Mouse (Mus musculus): Measurements from ENCODE around the gene Ufsp2. TPM values are rescaled to one million over a fixed set of nuclear protein-coding genes. Genes with fewer than 3 reads are reported as not detected.

Ufsp2 gene
- polyA plus RNA-seq, 1 experiment, result 2.5 TPM

DNA sequence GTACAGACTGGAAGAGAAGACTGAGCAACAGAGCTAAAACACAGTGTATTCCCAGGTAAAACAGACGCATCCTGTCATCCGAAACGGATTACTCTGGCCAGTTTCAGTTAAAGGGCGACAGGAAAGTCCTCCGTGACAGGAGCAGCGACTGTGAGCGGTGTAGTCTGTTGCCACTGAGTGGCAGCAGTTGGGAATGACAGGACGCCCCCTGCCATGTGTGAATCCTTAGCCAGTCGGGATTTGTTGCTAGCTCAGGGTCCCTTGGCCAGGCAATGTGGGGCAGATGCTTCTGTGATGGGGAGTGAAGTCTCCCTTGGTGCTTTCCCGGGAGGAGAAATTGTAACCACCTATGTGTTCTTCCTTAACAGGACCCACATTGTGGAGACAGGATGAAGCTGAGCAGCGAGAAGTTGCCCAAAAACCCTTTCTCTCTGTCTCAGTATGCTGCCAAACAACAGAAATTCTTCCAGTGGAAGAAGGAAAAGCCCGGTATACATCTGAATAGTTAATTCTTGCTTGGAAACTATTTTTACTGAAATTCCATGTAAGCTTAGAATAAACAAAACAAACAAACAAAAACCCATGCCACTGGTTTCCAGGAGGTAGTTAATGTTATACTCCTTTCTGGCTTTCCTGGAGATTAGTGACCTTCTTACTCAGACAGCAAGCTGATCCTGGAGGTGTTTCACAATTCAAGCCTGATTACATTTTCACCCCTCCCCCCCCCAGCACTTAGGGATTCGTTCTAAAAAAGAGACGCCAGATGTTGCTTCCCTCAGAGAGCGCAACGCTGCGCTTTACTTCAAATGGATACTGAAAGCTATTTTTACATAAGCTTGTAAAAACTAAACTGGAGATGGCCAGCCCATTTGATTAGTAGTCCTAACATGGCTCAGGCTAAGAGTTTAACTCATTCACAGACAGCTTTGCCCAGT is 35.7 kb downstream of the Ufsp2 start:
- peaks cover 34% of the 10 kb centered on the region for H3K4me1 ChIP-seq
- peak overlapping the region; percentile 38 for H3K4me3 ChIP-seq (replicated peaks)
- 0 out of 2 replicates have a peak, but pooled peaks cover 3% of the 10 kb centered on the region for H3K9me3 ChIP-seq
- H3K27me3 ChIP-seq (replicated peaks), result no peaks in the 10 kb centered on the region
- no peaks in the 10 kb centered on the region for H3K36me3 ChIP-seq (replicated peaks; ENCODE audit: low read length)
- TF ChIP-seq GATA1 (IDR thresholded peaks at IDR 0.05; ENCODE audit: borderline replicate concordance, low read length) (no peak), FLI1 (IDR thresholded peaks at IDR 0.05; ENCODE audit: low read length) (no peak)

DNA sequence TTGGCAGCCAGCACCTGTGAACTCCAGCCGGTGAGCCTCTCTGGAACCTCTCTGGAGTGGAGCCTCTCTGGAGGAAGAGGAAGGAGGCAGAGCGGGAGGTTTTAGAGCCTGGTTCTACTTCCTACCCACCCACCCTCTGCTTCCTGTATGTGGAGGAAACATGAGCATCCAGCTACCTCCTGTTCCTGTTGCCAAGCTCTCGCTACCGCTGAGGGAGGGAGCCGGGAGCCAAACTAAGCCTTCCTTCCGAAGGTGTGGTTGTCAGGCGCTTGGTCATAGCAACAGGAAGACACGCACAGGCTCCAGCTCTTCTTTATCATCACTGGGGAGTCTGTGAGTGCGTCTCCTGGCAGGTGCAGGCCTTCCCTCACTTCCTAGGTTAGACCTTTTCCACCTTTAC is 46.9 kb downstream of the Ufsp2 start:
- Histone ChIP-seq H3K36me3 (replicated peaks; ENCODE audit: low read length) (peaks cover 28% of the 10 kb centered on the region), H3K9me3 (no peaks in the 10 kb centered on the region), H3K4me3 (replicated peaks) (no peak overlapping the region), H3K27me3 (replicated peaks) (no peaks in the 10 kb centered on the region), H3K4me1 (no peaks in the 10 kb centered on the region)
- TF ChIP-seq GATA1 (IDR thresholded peaks at IDR 0.05; ENCODE audit: borderline replicate concordance, low read length), result no peak

DNA sequence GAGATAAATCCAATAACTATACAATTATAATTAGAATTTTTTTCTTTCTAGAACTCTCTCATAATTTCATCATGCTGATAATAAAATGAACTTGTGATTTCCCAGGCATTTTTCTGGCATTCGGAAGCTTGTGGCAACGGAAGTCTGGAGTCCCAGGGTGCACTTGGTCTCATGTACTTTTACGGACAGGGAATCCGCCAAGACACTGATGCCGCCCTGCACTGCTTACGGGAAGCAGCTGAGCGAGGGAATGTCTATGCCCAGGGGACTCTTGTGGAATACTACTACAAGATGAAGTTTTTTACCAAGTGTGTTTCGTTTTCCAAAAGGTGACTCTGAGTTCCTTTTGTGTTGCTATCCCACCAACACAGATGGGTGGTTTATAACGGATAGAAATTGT is 47.4 kb downstream of the Ufsp2 start:
- TF ChIP-seq FLI1 (IDR thresholded peaks at IDR 0.05; ENCODE audit: low read length) (no peak), GATA1 (IDR thresholded peaks at IDR 0.05; ENCODE audit: borderline replicate concordance, low read length) (no peak)
- Histone ChIP-seq H3K27me3 (replicated peaks) (no peaks in the 10 kb centered on the region), H3K36me3 (replicated peaks; ENCODE audit: low read length) (peaks cover 28% of the 10 kb centered on the region), H3K9me3 (no peaks in the 10 kb centered on the region), H3K4me1 (no peaks in the 10 kb centered on the region), H3K4me3 (replicated peaks) (no peak overlapping the region)

DNA sequence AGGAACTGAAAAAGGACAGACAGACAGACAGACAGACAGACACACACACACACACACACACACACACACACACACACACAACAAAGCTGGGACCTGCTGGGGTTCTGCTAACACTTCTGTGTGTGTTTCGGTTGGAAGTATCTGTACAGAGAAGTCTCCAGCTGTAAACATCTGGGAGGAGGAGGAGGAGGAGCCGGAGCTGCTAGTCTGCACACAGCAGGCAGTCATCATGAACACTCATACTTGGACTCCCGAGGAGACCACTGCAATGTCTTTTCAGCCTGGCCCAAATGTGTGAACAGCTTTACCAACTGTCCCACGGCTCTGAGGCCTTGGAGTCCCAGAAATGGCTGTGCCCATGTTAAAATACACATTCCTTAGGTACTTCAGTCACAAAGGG is 49.1 kb downstream of the Ufsp2 start:
- peaks cover 32% of the 10 kb centered on the region for H3K36me3 ChIP-seq (replicated peaks; ENCODE audit: low read length)
- no peaks in the 10 kb centered on the region for H3K4me1 ChIP-seq
- no peaks in the 10 kb centered on the region for H3K9me3 ChIP-seq
- no peak overlapping the region for H3K4me3 ChIP-seq (replicated peaks)
- no peaks in the 10 kb centered on the region for H3K27me3 ChIP-seq (replicated peaks)
- no peak for TF ChIP-seq FLI1 (IDR thresholded peaks at IDR 0.05; ENCODE audit: low read length)
- TF ChIP-seq GATA1 (IDR thresholded peaks at IDR 0.05; ENCODE audit: borderline replicate concordance, low read length), result no peak

DNA sequence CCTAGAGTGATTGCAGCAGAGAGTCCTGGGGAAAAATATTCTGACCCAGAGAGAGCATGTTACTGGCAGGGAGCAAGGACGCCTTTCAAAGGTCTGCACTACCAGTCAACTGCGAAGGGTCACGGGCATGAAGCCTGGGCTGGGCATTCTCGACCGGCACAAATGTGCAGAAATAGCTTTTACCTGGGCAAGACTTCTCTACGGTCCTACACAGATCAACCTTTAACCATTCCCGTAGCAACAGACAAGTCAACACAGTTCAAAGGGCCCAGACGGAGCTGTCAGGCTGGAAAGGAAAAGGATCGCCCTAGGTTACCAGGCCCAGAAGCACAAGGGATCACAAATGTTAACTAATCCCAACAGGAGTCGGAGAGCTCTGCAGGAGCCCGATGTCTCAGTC is 60.9 kb downstream of the Ufsp2 start:
- TF ChIP-seq GATA1 (IDR thresholded peaks at IDR 0.05; ENCODE audit: borderline replicate concordance, low read length) (no peak), FLI1 (IDR thresholded peaks at IDR 0.05; ENCODE audit: low read length) (no peak)
- no peak overlapping the region for H3K4me3 ChIP-seq (replicated peaks)
- peaks cover 8% of the 10 kb centered on the region for H3K4me1 ChIP-seq
- H3K36me3 ChIP-seq (replicated peaks; ENCODE audit: low read length), result peaks cover 96% of the 10 kb centered on the region
- H3K27me3 ChIP-seq (replicated peaks), result no peaks in the 10 kb centered on the region
- H3K9me3 ChIP-seq, result no peaks in the 10 kb centered on the region

DNA sequence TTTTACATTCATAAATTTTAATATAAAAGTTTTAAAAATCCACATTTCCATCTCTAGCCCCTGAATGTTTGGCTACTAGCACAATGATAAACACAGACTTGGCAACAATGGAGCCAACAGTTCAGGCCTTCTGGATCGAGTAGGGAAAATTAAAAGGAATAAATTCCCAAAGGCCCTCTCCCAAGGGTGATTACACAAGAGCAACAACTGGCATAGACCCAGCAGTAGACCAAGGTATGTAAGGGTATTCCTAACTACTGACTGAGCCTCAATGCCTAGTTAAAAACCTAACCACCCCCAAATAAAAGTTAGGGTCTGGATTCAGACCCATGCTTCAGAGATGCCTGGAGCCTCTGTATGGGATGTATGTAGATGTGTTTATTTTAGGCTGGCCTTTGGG is 64.3 kb downstream of the Ufsp2 start:
- Histone ChIP-seq H3K9me3 (no peaks in the 10 kb centered on the region), H3K27me3 (replicated peaks) (no peaks in the 10 kb centered on the region), H3K4me3 (replicated peaks) (no peak overlapping the region), H3K36me3 (replicated peaks; ENCODE audit: low read length) (peaks cover 96% of the 10 kb centered on the region), H3K4me1 (peaks cover 12% of the 10 kb centered on the region)
- TF ChIP-seq GATA1 (IDR thresholded peaks at IDR 0.05; ENCODE audit: borderline replicate concordance, low read length), result no peak
- no peak for TF ChIP-seq FLI1 (IDR thresholded peaks at IDR 0.05; ENCODE audit: low read length)

DNA sequence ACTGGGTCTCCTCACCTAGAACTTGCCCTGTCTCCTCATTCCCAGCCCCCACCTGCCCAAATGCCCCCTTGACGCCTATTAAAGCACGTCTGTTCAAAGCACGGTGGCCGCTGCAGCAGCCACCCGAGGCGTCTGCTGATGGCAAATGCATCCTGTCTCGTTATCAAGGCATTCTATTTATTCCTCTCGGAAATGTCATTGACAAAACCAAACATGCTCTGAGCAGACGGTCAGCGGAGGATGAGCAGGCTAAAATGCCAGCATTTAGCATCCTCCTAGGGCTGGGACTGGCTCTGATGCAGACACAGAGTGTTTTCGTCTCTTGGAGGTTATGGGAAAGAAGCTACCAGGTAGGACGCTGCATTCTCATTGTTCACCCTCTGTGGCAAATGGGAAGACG is 64.9 kb downstream of the Ufsp2 start:
- TF ChIP-seq FLI1 (IDR thresholded peaks at IDR 0.05; ENCODE audit: low read length) (no peak), GATA1 (IDR thresholded peaks at IDR 0.05; ENCODE audit: borderline replicate concordance, low read length) (no peak)
- peaks cover 12% of the 10 kb centered on the region for H3K4me1 ChIP-seq
- no peaks in the 10 kb centered on the region for H3K27me3 ChIP-seq (replicated peaks)
- H3K4me3 ChIP-seq (replicated peaks), result no peak overlapping the region
- no peaks in the 10 kb centered on the region for H3K9me3 ChIP-seq
- peaks cover 96% of the 10 kb centered on the region for H3K36me3 ChIP-seq (replicated peaks; ENCODE audit: low read length)

Other genes starting within 250 kb of the Ufsp2 start
- gene Pdlim3, start 90.1 kb upstream of the Ufsp2 start, polyA plus RNA-seq (2012; ENCODE audit: insufficient read depth, low replicate concordance), result not detected in 2 replicates
- gene Ccdc110, start 40.9 kb upstream of the Ufsp2 start, polyA plus RNA-seq (2012; ENCODE audit: insufficient read depth, low replicate concordance), result not detected in 2 replicates
- 0.75 TPM in 1 of 2 replicates, not detected in the other for gene 1700029J07Rik, start 276 bp upstream of the Ufsp2 start, polyA plus RNA-seq (2012; ENCODE audit: insufficient read depth, low replicate concordance)
- gene Lrp2bp, start 23.8 kb downstream of the Ufsp2 start, polyA plus RNA-seq (2012; ENCODE audit: insufficient read depth, low replicate concordance), result 0.11 TPM in 1 of 2 replicates, not detected in the other
- gene Ankrd37, start 30.2 kb downstream of the Ufsp2 start, polyA plus RNA-seq (2012; ENCODE audit: insufficient read depth, low replicate concordance), result 3.6 and 5.2 TPM in 2 replicates
- gene Cfap97, start 176.2 kb downstream of the Ufsp2 start, polyA plus RNA-seq (2012; ENCODE audit: insufficient read depth, low replicate concordance), result 0.76 TPM in 1 of 2 replicates, not detected in the other
- gene Snx25, start 176.6 kb downstream of the Ufsp2 start, polyA plus RNA-seq (2012; ENCODE audit: insufficient read depth, low replicate concordance), result 15.4 and 16.6 TPM in 2 replicates
- 25.5 and 45.6 TPM in 2 replicates for gene Slc25a4, start 235.8 kb downstream of the Ufsp2 start, polyA plus RNA-seq (2012; ENCODE audit: insufficient read depth, low replicate concordance)

Measured in megakaryocyte, embryonic 14.5 days (primary cell).